Mouse (Mus musculus) MEL (cell line): Measurements from ENCODE around the gene Rpl9-ps6.
A peak's percentile ranks its signal among the peaks of the same experiment; 100 is the strongest.

Experiments
- CHD1 ChIP-seq: IDR thresholded peaks from 2 replicates; pipeline ENCODE4 v1.6.1; 2012; ENCODE audit warnings: low read depth, mild to moderate bottlenecking, inconsistent platforms, low read length, improper control_type of control experiment
- CTCF ChIP-seq, 3 experiments: IDR thresholded peaks in 2 of 3; conservative IDR thresholded peaks in 1 of 3; 2 replicates each; pipeline ENCODE4 v1.5.1; 2011 to 2012; ENCODE audit warnings: low read length in 3 of 3, low read depth in 2 of 3, mild to moderate bottlenecking in 2 of 3, improper control_type of control experiment in 1 of 3, inconsistent platforms in 1 of 3, mixed read lengths in 1 of 3, moderate library complexity in 1 of 3; ENCODE audit not compliant: control insufficient read depth in 1 of 3, insufficient read depth in 1 of 3, poor library complexity in 1 of 3, severe bottlenecking in 1 of 3
- GATA1 ChIP-seq: IDR thresholded peaks from 2 replicates; pipeline ENCODE4 v1.6.1; 2011; ENCODE audit warnings: low read depth, low read length, improper control_type of control experiment
- MAFK ChIP-seq: IDR thresholded peaks from 2 replicates; pipeline ENCODE4 v1.6.1; 2011; ENCODE audit warnings: low read depth, mild to moderate bottlenecking, low read length, improper control_type of control experiment, borderline replicate concordance
- MAX ChIP-seq: IDR thresholded peaks from 2 replicates; pipeline ENCODE4 v1.6.1; 2011; ENCODE audit warnings: low read length, improper control_type of control experiment
- MAZ ChIP-seq: IDR thresholded peaks from 2 replicates; pipeline ENCODE4 v1.6.1; 2012; ENCODE audit warnings: low read depth, mild to moderate bottlenecking, inconsistent platforms, low read length, improper control_type of control experiment
- MEF2A ChIP-seq: IDR thresholded peaks from 2 replicates; pipeline ENCODE4 v1.6.1; 2014; ENCODE audit warnings: low read depth, mild to moderate bottlenecking, inconsistent platforms, low read length, improper control_type of control experiment; ENCODE audit not compliant: poor library complexity, insufficient replicate concordance, severe bottlenecking; ENCODE audit errors: extremely low read depth
- NRF1 ChIP-seq: IDR thresholded peaks from 2 replicates; pipeline ENCODE4 v1.6.1; 2014; ENCODE audit warnings: low read depth, mild to moderate bottlenecking, inconsistent platforms, low read length, improper control_type of control experiment, moderate library complexity; ENCODE audit not compliant: poor library complexity, insufficient read depth, severe bottlenecking
- POLR2A ChIP-seq, 2 experiments: IDR thresholded peaks; 2 replicates each; pipeline ENCODE4 v1.6.1; 2011 to 2012; ENCODE audit warnings: low read length in 2 of 2, mild to moderate bottlenecking in 2 of 2, control low read depth in 1 of 2, improper control_type of control experiment in 1 of 2, low read depth in 1 of 2, moderate library complexity in 1 of 2; ENCODE audit not compliant: control insufficient read depth in 1 of 2, insufficient read depth in 1 of 2, poor library complexity in 1 of 2
- POLR2AphosphoS2 ChIP-seq: IDR thresholded peaks from 2 replicates; pipeline ENCODE4 v1.6.1; 2011; ENCODE audit warnings: low read length, improper control_type of control experiment
- SMC3 ChIP-seq: IDR thresholded peaks from 2 replicates; pipeline ENCODE4 v1.6.1; 2011; ENCODE audit warnings: low read depth, low read length, improper control_type of control experiment
- TCF12 ChIP-seq: IDR thresholded peaks from 2 replicates; pipeline ENCODE4 v1.6.1; 2014; ENCODE audit warnings: low read depth, mild to moderate bottlenecking, inconsistent platforms, low read length, improper control_type of control experiment, moderate library complexity
- UBTF ChIP-seq: IDR thresholded peaks from 2 replicates; pipeline ENCODE4 v1.6.1; 2012; ENCODE audit warnings: low read depth, mild to moderate bottlenecking, inconsistent platforms, low read length, improper control_type of control experiment, moderate library complexity, borderline replicate concordance; ENCODE audit not compliant: insufficient read depth
- USF1 ChIP-seq: IDR thresholded peaks from 2 replicates; pipeline ENCODE4 v1.6.1; 2014; ENCODE audit warnings: low read depth, mild to moderate bottlenecking, inconsistent platforms, low read length, improper control_type of control experiment, moderate library complexity

DNA sequence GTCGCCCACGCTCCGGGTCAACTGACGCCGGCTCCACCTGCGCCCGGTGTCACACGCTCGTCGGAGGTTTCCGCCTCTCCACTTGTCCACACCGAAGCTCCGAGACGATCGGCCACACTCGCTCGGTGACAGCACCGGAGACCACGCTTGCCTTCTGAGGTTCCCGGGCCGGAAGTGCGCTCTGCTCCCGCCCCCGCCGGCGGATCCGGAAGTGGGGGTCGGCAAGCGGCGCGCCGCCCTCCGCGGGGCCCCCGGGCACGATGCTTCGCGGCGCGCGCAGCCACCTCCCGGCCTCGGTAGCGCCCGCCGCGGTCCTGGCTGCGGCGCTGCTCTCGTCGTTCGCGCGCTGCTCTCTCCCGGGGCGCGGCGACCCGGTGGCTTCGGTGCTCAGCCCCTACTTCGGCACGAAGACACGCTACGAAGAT is 19.3 kb upstream of the Rpl9-ps6 start, which contains the start of gene Minpp1:
- TF ChIP-seq MAFK (no peak), MAX (peak; percentile 79), GATA1 (no peak), CTCF (IDR thresholded peaks at IDR 0.05 in 2 of 3, conservative IDR thresholded peaks at IDR 0.05 in 1 of 3; ENCODE audit: control insufficient read depth in 1 of 3, insufficient read depth in 1 of 3, low read depth in 2 of 3, low read length in 3 of 3, poor library complexity in 1 of 3, severe bottlenecking in 1 of 3) (no peak), NRF1 (peak; percentile 65), POLR2AphosphoS2 (no peak), MAZ (peak; percentile 96; the same call in 1 of the 2 replicates), USF1 (no peak), TCF12 (peak; percentile 80), CHD1 (no peak), POLR2A (IDR thresholded peaks at IDR 0.05; ENCODE audit: control insufficient read depth in 1 of 2, insufficient read depth in 1 of 2, low read depth in 1 of 2, low read length in 2 of 2, poor library complexity in 1 of 2) (peak; percentile 78 to 82), UBTF (peak; percentile 95; the same call in 1 of the 2 replicates), SMC3 (no peak), MEF2A (no peak)
